Mouse (Mus musculus) left cerebral cortex, postnatal 4 days (tissue): ENCODE data around the gene Kif13a. TPM values are rescaled to one million over a fixed set of nuclear protein-coding genes. Genes with fewer than 3 reads are reported as not detected.

ENCODE experiments used
- DNase-seq: peaks from one replicate; pipeline ENCODE4 v3.0.0-alpha.2; 2022
- intact Hi-C: fragments of 180-260 bp; cut with DNase I; formaldehyde crosslinking; loops from one replicate; pipeline ENCODE4 v1.15.1; 2025
- total RNA-seq, 2 experiments: library from RNA; stranded (reverse); gene quantifications; 2 replicates each; pipeline ENCODE4 v1.2.3; 2021

Gene Kif13a
- total RNA-seq, 2 experiments from 2014 or later: 30.8 to 30.9 TPM

DNA sequence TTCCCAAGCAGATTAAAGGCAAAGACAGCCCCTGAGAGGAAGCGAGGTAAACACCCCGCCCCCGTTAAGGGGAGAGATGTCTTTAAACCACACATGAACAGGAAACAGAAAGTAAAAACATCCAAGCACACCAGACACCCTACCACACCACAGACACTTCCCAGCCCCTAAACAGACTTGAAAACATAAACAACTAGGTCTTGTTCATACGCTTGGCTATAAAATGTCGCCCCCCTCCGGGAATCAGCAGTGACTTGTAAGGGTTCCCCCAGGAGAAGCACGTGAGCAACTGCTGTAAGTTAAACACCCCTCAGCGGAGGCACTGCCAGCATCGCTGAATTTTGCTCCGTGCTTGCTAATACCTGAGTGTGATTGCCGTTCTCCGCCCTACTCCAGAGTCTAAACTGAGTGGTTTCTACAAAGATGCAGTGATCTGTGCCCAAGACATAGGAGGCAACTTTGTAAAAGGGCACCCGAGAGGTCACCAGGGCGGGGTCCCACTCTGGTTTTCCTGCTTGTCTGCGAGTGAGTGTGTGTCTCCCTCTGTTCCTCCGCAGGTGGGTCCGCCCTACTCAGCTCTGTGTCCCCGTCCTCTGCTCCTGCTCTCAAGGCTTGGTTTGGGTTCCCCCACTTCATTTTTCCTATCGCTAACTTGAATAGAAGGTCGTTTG lies 193.7 kb downstream of the Kif13a start:
- intact Hi-C loops: no loop called here

DNA sequence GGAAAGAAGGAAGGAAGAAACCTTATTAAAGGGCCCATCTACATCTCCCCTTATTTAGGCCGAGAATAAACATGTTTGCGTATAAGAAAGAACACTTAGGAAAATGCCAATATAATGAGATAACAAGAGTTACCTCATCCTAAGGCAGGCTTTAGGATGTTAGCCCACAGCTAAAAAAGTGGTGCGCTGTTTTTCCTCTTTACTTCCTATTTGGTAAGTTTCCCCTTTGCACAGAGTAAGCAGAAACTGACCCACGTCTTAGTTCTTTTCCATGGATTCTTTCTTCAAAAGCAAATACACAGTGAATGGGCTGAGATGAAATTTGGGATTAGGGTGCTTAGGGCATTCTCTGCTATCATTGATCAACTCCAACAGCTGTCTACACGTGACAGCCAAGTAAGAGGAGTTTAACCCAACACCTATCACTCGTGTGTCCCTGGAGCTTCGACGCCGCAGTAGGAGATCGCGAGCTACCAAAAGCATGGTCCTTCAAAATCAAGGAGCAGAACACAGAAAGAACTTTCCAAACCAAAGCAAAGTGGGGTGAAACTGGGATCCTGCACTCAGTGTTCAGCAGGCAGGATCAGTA lies 194.4 kb downstream of the Kif13a start:
- intact Hi-C loops: no loop called here
- no peak for DNase-seq

More for the DNA sequence above, 193.7 kb downstream of the Kif13a start:
- DNase-seq: peak; percentile 17

DNA sequence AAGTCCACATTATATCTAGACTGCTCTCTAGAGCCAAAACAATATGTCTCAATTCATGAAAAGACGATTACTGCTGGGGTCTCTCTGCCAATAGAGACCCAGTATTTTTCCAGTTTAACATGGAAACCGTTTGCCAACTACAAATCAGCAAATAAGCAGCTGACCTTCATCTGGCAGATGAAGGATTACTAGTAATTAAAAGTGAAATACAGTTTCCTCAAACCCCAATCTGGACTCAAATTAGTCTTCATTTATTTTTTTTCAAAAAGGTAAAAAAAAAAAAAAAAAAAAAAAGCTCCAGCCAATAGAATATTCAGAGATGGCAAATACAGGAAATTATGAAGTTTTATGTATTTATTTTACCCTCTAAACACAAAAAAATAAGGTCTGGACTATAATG lies 199.7 kb downstream of the Kif13a start:
- DNase-seq: no peak
- intact Hi-C loops: loop anchor here (5.0 kb wide), 1 partner anchor 287 kb away; no protein-coding TSS in a partner anchor

DNA sequence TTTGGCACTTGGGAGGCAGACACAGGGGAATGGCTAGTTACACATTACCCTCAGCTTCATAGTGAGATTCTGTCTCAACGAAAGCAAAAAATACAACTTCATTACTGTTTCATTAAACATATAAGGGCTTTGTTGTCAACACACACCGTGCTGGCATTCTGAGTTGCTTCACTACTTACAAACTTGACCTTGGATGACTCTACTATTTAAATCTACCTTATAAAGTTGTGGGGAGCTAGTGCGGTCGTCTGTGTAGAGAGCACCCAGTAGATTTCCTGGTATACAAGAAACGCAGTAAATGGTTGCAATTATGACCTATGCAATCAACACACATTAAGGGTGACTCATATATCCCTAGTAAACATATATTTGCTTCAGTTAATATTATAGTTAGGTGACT lies 201.3 kb downstream of the Kif13a start:
- intact Hi-C loops: loop anchor here (5.0 kb wide), 1 partner anchor 289 kb away; no protein-coding TSS in a partner anchor
- DNase-seq: no peak

DNA sequence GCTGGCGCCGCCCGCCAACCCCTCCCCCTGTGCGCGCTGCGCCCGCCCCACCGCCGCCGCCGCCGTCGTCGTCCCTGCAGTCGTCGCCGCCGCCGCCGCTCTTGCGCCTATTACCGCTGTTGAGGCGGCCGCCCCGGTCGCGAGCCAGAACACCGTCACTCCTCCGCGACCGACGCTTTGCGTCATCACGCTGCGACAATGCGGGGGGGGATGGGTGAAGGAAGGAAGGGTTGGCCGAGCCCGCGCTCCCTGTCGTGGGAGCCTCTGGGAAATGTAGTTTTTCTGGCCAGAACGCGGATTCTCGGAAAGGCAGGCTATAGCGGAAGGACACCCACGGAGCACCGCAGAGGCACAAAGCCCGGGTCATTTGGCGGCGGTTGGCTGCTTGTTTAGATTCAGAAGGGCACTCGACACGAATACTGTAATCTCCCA lies 201.8 kb downstream of the Kif13a start, which contains the start of gene Nup153:
Gene Nup153, minus strand, starts transcription at position 104 of the 432 bp plus-strand sequence.
- peak; percentile 99 for DNase-seq
- intact Hi-C loops: loop anchor here (5.0 kb wide), 1 partner anchor 289 kb away; no protein-coding TSS in a partner anchor

DNA sequence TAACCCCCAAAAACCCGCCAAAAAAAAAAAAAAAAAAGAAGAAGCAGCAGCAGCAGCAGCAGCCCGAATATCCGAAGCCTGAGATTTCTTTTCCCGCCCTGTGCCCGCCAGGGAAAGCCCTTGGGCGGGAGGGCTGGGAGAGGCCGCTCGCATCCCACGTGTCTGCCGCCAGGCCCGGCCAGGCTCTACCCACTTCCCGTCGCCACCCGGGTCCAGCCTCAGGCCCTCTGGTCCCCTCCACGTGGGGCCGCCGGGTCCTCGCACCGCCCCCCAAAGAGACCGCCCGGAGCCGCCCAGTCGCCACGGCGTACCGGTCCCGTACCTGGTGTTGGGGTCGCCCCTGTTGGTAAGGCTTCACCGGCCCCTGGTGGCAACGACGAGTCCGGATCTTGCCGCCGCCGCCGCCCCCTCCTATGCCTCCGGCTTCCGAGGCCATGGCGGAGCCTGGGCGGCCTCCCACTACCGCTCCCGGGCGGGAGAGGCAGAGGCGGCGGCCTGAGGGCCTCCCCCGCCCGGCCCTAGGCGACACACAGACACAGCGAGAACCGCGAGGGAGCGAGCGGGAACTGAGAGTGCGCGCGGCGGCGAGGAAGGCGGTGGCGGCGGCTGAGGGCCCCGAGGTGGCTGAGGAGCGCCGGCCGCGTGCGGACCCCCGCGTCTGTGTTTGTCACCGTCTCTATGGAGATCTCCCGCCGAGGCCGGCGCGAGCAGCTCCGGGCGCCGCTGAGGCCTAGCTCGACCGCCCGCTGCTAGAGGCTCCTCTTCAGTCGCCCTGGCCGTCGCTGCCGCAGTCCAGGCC lies 202.4 kb downstream of the Kif13a start:
- intact Hi-C loops: loop anchor here (5.0 kb wide), 1 partner anchor 290 kb away; no protein-coding TSS in a partner anchor

DNA sequence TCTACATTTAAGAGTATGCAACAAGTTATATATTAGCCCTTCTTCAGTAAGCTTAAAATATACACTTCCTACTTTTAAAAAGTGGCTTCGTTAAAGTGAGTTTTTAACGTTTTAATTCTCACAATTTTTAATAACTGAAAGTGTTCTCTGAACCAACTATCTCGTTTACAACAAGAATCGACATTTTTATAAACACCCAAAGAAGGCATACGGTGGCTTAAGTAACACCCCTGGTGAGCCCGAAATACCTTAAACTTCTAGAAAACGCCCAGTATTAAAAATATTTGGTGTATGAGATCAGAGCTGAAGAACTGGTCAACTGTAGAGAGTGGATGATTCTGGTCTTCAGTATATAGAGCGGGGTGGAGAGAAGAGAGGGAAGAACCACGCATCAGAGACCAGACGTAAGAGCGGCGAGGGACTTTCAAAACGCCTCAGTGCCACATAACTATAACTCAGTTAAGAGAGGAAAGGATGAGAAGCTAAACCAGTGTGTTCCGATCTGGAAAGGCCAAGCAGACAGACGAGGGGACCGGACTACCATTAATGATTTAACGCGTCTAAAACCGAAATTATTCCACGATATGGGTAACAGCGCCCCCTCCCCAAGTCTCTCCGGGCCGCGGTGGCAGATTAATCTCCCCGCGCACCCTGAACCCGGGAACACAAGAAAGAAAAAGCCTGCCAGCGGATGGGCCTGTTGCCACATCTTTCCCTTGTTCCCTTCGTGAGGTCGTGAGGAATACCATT lies 203.2 kb downstream of the Kif13a start:
- intact Hi-C loops: loop anchor here (5.0 kb wide), 1 partner anchor 291 kb away; no protein-coding TSS in a partner anchor
- peak; percentile 54 for DNase-seq

More for the DNA sequence above, 202.4 kb downstream of the Kif13a start:
- peak; percentile 60 for DNase-seq

DNA sequence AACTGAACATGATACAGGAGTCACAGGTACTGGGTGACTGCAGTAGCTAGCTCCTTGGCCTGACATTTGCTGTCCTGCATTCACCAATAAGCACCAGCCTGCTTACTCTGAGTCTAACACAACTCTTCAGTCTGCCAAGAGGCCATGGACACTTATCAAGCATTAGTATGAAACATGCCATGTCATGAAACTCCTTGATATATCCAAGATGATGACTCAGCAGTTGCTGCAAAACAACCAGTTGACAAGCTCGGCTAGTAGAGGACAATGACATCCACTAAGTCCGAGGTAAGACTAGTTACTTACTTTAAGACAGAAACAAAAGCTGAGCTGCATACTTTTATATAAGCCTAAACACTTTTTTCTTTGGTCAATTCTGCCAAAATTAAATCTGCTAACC lies 204.4 kb downstream of the Kif13a start:
- no peak for DNase-seq
- intact Hi-C loops: loop anchor here (5.0 kb wide), 1 partner anchor 292 kb away; no protein-coding TSS in a partner anchor

DNA sequence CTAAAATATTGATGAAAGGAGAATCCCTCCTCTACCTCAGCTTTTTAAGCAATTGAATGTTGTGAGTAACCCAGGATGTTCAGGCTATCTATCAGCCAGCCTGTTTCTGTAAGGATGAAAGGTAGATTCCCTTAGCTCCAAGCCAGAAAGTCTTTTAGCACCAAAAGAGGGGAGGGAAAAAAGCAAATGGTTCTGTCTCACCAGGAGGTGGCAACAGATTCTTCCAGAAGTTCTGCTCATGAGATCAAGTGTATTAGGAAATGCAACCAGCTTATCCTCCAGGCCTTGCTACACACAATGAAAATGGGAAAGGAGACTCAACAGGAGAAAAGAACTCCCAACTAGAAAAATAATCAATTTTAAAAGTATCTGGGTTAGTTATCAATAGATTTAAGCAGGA lies 205.3 kb downstream of the Kif13a start:
- no peak for DNase-seq
- intact Hi-C loops: no loop called here

DNA sequence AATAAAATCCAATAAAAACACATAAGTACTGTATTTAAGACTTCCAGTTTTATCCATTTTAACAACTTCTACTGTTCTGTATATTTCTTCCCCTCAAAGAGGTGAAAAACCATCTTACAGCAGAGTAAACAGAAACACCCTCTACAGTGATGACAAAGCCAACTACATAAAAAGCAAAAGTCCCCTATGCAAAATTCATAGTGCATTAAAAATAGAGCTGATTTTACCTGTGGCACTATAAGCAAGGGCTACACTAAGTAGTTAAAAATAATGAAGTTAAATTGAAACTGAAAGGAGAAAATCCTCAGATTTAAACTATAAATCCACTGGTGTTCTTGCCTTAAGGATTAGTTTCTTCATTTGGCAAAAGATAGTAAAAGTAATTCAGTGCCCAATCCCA lies 208.7 kb downstream of the Kif13a start:
- intact Hi-C loops: no loop called here
- DNase-seq: no peak

DNA sequence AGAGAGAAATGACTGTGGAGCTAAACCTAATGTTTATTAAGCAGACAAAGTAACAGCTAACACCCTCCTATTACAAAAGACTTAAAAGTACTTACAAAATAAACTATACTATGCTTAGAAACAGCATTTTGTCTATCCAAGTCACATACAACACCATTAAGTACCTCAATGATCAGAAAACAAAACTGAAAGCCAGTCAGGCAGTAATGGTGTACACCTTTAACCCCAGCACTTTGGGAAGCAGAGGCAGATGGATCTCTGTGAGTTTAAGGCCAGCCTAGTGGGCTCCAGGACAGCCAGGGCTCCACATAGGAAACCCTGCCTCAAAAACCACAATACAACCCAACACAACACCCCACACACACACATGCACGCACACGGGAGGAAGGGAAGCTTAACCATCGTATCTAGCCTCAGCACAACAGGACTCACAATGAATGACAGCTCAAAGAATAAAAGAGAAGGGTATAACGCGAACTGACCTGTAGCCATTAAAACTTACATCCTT lies 210.7 kb downstream of the Kif13a start:
- DNase-seq: no peak
- intact Hi-C loops: no loop called here

DNA sequence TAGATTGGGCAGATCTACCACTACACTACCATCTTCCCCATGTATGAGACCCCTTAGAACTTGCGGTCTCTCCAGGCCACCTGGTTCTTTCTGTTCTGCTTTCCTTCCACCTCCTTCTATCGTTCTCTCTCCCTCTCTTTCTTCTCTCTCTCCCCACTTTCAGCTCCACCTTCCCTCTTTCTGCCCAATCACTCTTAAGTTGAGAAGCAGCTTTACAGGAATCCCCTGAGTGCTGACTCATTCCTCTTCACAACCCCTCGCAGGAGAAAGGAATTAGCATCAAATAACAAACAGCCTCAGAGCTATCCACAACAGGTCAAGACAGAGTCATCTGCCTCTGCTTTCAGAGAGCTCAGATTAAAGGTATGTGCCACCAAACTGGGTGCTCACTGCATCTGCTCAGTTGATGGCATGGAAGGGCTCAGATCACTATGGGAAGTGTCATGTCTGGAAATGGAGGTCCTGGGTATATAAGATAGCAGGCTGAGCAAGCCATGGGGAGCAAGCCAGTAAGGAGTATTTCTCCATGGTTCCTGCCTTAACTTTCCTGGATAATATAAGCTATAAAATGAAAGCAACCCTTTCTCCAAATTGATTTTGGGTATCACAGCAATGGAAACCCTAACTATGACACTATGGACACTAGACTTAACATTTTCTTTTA lies 213.6 kb downstream of the Kif13a start:
- intact Hi-C loops: no loop called here
- DNase-seq: no peak

DNA sequence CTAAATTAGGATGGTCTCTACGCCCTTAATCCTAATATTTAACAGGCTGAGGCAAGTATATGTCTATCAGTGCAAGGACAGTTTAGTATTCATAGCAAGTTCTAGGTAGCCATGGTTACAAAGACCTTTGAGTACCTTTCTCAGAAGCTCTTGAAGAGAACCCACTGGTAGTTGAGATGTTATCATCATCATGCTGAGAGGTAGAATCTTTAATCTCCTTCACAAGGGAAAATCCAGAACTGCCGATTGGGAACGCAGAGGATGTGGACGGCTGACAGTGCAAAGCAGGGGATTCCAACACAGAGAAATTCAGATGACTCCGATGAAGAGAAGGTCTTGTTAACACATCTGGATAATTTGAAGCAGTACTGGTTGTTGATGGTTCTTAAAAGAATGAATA lies 216.2 kb downstream of the Kif13a start:
- DNase-seq: no peak
- intact Hi-C loops: no loop called here

DNA sequence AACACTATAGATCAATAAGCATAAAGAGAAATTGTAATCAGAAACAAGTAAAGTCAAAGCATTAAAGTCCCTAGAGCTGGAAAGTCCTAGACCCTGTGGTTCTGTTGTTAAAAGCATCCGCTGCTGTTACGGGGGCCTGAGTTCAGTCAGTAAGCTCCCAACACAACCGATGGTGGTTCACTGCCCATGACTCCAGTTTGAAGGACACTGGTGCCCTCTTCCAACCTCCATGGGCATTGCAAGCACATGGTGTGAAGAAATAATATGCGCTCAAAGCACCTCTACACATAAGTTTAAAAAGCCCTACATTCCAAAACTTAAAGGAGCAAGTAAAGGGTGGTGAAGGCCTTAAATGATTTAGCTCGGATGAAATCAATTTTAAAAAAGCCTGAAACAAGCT lies 226.5 kb downstream of the Kif13a start:
- intact Hi-C loops: no loop called here

DNA sequence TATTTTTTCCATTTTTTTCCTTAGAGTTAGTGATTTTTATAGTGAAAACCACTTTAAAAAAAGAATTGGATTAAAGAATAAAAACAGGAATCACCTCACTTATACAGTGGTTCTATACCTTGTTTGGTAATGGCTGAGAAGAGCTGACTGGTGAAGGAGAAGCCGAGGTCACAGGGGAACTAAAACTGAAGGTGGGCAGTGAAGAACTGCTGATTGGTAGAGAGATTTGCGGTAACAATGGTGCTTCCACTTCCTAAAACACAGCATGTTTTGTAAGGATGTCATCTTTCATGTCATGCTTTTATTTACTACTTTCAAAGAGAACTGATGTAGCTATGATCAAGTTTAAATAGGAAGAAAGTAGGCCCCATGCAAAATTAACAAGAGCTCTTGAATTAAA lies 228.2 kb downstream of the Kif13a start:
- intact Hi-C loops: no loop called here
- DNase-seq: no peak

More for the DNA sequence above, 226.5 kb downstream of the Kif13a start:
- DNase-seq: peak; percentile 2

DNA sequence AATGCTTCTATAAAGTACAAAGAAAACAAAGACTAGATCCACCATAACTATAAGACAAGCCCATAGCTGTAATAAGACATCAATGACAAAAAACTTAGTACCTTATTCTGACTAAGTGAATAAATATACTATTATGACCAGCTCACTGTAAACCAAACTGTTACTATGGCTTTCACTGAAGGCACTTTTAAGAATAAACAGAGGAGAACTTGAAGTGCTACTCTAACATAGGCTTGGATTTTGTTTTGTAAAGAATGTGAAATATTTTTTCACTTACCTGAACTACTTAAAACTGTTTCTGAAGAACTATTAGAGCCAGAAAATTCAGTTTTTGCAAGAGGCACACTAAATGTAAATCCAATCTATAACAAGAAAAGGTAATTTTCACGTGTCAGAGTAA lies 230.3 kb downstream of the Kif13a start:
- intact Hi-C loops: no loop called here
- no peak for DNase-seq
